Mouse (Mus musculus) hindbrain, embryonic 13.5 days (tissue): ENCODE results near the gene Kat2b. TPM values are rescaled to one million over a fixed set of nuclear protein-coding genes. Genes with fewer than 3 reads are reported as not detected.
"Not testable (repeated sequence)": the region's sequence is repeated elsewhere in the genome, so short reads cannot be mapped to it uniquely, and the experiment has no call there.

Experiments used
- ATAC-seq: fragments of 200-750 bp; cut with Nextera tagmentation; 2 replicates; pipeline ENCODE4 v1.8.0; 2017; ENCODE audit warnings: moderate TSS enrichment; ENCODE audit not compliant: low FRiP score
- H3K27ac ChIP-seq: fragments of 300-500 bp; sonication (generic); 2 replicates; pipeline ENCODE4 v1.5.1; 2015; ENCODE audit warnings: inconsistent platforms, mild to moderate bottlenecking, moderate library complexity
- H3K27me3 ChIP-seq: fragments of 300-500 bp; sonication (generic); 2 replicates; pipeline ENCODE4 v1.6.1; 2015; ENCODE audit warnings: mild to moderate bottlenecking, inconsistent platforms
- H3K36me3 ChIP-seq: fragments of 300-500 bp; sonication (generic); 2 replicates; pipeline ENCODE4 v1.6.1; 2015; ENCODE audit warnings: mild to moderate bottlenecking, inconsistent platforms
- H3K4me1 ChIP-seq: fragments of 300-500 bp; sonication (generic); replicated peaks from 2 replicates; pipeline ENCODE4 v1.6.1; 2015; ENCODE audit warnings: inconsistent platforms
- H3K4me2 ChIP-seq: fragments of 300-500 bp; sonication (generic); 2 replicates; pipeline ENCODE4 v1.6.1; 2015; ENCODE audit warnings: inconsistent platforms, mild to moderate bottlenecking, moderate library complexity
- H3K4me3 ChIP-seq: fragments of 300-500 bp; sonication (generic); 2 replicates; pipeline ENCODE4 v1.5.1; 2015; ENCODE audit warnings: mild to moderate bottlenecking, inconsistent platforms
- H3K9ac ChIP-seq: fragments of 300-500 bp; sonication (generic); 2 replicates; pipeline ENCODE4 v1.6.1; 2015; ENCODE audit warnings: mild to moderate bottlenecking, inconsistent platforms
- H3K9me3 ChIP-seq: fragments of 300-500 bp; sonication (generic); 2 replicates; pipeline ENCODE4 v1.6.1; 2016; ENCODE audit warnings: inconsistent platforms
- WGBS: fragments of 180-500 bp; shearing (Covaris S2); methylation state at CpG from one replicate; pipeline ENCODE4 v1.1.7; 2015; 5-methylcytosine and 5-hydroxymethylcytosine counted together
- polyA plus RNA-seq: library from polyadenylated mRNA; unstranded; fragments of >200 nt; fragmentation: Nextera tagmentation; extraction: Ambion mirVana; gene quantifications from 2 replicates; pipeline ENCODE4 v1.2.1, GENCODE M21; 2015

Gene Kat2b
- polyA plus RNA-seq, 1 experiment from 2014 or later, result 8.9 TPM

DNA sequence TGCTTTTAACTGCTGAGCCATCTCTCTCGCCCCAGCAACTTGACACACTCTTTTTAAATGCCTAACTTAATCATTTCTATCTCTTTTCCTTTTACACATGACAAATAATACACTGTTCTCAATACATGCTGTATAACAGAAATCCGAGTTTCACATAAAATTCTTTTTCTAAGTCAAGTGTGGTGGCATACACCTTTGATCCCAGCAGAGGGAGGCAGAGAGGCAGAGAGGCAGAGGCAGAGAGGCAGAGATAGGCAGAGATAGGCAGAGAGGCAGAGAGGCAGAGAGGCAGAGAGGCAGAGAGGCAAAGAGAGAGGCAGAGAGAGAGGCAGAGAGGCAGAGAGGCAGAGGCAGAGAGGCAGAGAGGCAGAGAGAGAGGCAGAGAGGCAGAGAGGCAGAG is 90.7 kb downstream of the Kat2b start:
- WGBS, result 73% methylated on average over 2 of the region's 2 CpGs

DNA sequence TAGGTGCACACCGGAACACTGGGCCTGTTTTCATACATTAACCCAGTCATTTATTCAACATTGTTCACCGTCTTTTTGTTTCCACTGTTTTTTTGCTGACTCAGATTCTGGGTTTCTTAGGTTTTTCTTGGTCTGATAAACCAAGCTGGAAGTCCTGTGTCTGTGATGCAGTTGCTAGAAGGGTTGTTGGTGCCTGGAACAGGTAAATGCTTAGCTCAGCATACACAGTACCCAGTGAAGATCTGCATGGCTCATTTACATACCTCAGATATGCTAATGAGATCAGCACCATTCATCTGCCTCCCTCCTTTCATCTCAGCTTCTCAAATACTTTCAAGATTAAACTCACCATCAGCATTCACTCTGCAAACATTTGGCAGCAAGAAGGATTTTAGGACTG is 92.0 kb downstream of the Kat2b start:
- Histone ChIP-seq H3K36me3 (peaks cover 52% of the 10 kb centered on the region), H3K9ac (no peak overlapping the region), H3K9me3 (no peaks in the 10 kb centered on the region), H3K27ac (no peak overlapping the region), H3K4me1 (no peaks in the 10 kb centered on the region; the same call in 1 of the 2 replicates), H3K4me3 (no peak overlapping the region), H3K27me3 (no peaks in the 10 kb centered on the region), H3K4me2 (no peak overlapping the region)
- no peak for ATAC-seq
- 80% methylated on average over 2 of the region's 2 CpGs for WGBS

More for the DNA sequence above, 90.7 kb downstream of the Kat2b start:
- ATAC-seq, H3K27ac ChIP-seq, H3K4me3 ChIP-seq, H3K9ac ChIP-seq, H3K4me2 ChIP-seq, H3K9me3 ChIP-seq, H3K4me1 ChIP-seq, H3K27me3 ChIP-seq: not testable (repeated sequence)
- peaks cover 59% of the 10 kb centered on the region for H3K36me3 ChIP-seq

DNA sequence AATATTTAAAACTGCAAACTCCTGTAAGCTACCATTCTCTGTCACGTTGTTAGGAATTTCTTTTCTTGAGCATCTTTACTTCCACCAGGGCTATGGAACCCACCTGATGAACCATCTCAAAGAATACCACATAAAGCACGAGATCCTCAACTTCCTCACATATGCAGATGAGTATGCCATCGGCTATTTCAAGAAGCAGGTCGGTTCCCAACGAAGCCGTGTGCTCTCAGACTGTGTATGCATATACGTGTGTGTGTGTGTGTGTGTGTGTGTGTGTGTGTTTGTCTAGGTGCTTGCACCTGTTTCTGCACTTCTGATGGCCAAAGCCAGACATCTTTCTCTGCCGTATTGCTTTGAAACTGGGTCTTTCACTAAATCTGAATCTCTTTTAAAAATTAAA is 92.6 kb downstream of the Kat2b start:
- H3K36me3 ChIP-seq, result peaks cover 46% of the 10 kb centered on the region
- H3K4me2 ChIP-seq, result no peak overlapping the region
- H3K9me3 ChIP-seq, result no peaks in the 10 kb centered on the region
- 85% methylated on average over 8 of the region's 8 CpGs for WGBS
- H3K9ac ChIP-seq, result no peak overlapping the region
- no peaks in the 10 kb centered on the region for H3K27me3 ChIP-seq
- H3K27ac ChIP-seq, result no peak overlapping the region
- no peak for ATAC-seq
- H3K4me3 ChIP-seq, result no peak overlapping the region
- H3K4me1 ChIP-seq, result no peaks in the 10 kb centered on the region; the same call in 1 of the 2 replicates

DNA sequence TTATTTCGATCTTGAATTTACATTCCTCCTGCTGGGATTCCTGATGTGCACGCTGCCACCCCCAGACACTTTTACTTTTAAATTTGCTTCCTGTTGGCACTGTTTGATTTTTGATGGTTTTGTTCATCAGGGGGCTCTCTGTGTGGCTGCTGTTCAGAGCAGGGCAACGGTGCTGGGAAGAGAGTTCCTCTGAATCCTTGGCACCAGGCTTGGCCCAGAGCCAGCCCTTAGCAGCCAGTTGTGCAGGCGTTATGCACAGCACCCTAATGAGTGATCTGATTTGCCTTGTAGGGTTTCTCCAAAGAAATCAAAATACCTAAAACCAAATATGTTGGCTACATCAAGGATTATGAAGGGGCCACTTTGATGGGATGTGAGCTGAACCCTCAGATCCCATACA is 93.1 kb downstream of the Kat2b start:
- no peaks in the 10 kb centered on the region; the same call in 1 of the 2 replicates for H3K4me1 ChIP-seq
- peaks cover 41% of the 10 kb centered on the region for H3K36me3 ChIP-seq
- 0 out of 2 replicates have a peak overlapping the region, but pooled peaks have one; percentile 42 for H3K27ac ChIP-seq
- no peak overlapping the region for H3K4me3 ChIP-seq
- no peak overlapping the region for H3K9ac ChIP-seq
- no peak overlapping the region for H3K4me2 ChIP-seq
- 42% methylated on average over 4 of the region's 4 CpGs for WGBS
- H3K27me3 ChIP-seq, result no peaks in the 10 kb centered on the region
- H3K9me3 ChIP-seq, result no peaks in the 10 kb centered on the region
- peak; percentile 78; the same call in 1 of the 2 replicates for ATAC-seq

DNA sequence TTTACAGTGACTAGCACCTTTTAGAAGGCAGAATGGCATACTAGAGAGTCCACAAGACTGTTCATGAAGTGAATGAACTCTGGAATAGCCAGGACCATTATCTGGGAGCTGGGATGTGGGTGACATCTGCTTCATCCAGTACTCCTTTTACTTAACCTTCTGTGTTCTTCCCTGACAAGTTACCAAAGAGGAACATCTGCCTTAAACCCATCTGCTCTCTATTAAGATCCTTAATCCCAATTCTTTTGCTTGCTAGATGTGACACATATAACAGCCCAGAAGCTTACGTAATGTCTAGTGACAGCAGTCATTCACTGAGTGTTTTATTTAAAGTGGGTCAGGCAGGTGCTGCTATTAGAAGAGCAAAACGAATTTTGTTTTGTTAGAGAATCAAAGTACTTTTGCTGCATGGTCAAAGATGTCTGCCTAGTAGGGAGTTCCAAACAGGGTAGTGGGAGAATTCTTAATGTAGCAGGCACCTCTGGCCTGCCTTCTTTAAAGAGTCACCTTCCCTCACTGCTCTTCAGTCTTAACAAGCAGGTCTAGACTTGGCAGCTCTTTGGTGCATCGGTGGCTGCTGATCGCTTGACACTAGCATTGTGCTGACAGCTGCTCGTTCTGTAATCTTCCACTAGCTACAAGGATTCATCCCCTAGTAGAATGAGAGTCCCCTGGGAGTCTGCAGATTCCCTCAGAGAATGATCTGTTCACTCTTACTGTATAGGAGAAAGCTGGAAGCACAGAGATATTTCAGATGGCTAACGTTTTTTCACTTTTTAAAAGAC is 94.6 kb downstream of the Kat2b start:
- Histone ChIP-seq H3K27ac (no peak overlapping the region), H3K36me3 (peaks cover 36% of the 10 kb centered on the region), H3K4me2 (no peak overlapping the region), H3K4me1 (no peaks in the 10 kb centered on the region; the same call in 1 of the 2 replicates), H3K9me3 (no peaks in the 10 kb centered on the region), H3K27me3 (no peaks in the 10 kb centered on the region), H3K4me3 (no peak overlapping the region), H3K9ac (no peak overlapping the region)
- no peak for ATAC-seq
- 75% methylated on average over 6 of the region's 6 CpGs for WGBS

DNA sequence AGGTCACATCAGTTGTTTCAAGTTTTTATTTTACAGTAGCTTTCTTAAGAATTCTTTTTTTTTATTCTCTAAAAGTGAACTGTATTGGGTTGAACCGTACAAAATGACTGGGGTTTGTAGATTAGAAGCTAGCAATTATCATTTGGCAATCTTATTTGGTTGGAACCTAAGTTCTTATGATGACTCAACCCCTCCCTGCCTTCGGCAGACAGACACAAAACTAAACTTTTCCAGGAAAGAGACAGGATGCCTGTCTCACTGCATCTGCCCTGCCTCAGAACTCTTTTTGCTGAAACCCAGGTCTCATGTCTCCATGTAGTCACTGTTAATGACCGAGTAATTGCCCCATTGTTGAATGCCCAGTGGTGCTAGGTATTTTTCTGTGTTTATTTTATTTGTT is 97.6 kb downstream of the Kat2b start:
- H3K4me3 ChIP-seq, result no peak overlapping the region
- H3K27ac ChIP-seq, result no peak overlapping the region
- WGBS, result 93% methylated on average over 3 of the region's 3 CpGs
- peaks cover 54% of the 10 kb centered on the region for H3K36me3 ChIP-seq
- ATAC-seq, result no peak
- no peaks in the 10 kb centered on the region for H3K9me3 ChIP-seq
- H3K27me3 ChIP-seq, result no peaks in the 10 kb centered on the region
- no peaks in the 10 kb centered on the region; the same call in 1 of the 2 replicates for H3K4me1 ChIP-seq
- no peak overlapping the region for H3K9ac ChIP-seq
- H3K4me2 ChIP-seq, result no peak overlapping the region

DNA sequence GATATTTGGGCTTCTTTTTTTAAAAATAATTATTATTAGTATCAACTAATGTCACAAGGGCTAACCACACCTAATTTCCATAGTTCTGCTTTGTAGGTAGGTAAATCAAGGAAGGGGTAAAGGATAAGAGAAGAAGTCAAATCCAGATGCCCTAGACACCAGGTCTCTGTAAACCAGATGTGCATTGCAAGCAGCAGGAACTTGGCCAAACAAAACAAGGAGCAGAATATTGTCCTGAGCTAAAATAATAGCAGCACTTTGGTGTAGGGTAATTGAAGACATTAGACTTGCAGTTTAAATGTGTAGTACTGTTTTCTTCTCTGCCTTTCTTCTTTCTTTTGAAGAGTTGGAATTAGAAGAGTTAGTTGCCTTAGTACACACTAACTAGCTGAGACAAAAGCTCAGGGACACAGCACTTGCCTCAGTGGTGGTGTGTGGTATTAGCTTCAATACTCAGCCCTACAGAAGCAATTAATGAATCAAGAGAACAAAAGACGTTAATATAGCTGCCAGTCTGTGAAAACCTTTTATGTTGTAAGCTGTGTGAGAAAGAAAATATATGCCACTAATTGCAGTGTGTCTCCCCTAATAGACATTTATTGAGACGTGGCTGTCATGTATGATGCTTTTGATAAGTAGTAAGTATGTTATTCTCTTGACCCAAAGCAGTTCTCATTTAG is 98.2 kb downstream of the Kat2b start:
- Histone ChIP-seq H3K27ac (no peak overlapping the region), H3K36me3 (peaks cover 58% of the 10 kb centered on the region), H3K9me3 (no peaks in the 10 kb centered on the region), H3K4me3 (no peak overlapping the region), H3K4me2 (no peak overlapping the region), H3K4me1 (no peaks in the 10 kb centered on the region), H3K27me3 (no peaks in the 10 kb centered on the region), H3K9ac (no peak overlapping the region)
- ATAC-seq, result no peak
- 74% methylated on average over 2 of the region's 2 CpGs for WGBS

DNA sequence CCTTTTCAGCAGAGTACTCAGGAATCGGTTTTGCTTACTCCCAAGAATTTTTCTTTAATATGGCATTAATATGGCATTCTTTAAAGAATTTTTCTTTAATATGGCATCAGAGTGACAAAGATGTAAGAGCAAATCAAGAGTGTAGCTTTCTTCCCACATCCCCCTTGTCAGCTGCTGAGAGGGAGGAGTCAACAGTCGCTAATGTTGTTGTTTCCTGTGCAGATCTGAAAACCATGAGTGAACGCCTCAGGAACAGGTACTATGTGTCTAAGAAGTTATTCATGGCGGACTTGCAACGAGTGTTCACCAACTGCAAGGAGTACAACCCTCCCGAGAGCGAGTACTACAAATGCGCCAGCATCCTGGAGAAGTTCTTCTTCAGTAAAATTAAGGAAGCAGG is 103.8 kb downstream of the Kat2b start:
- Histone ChIP-seq H3K27ac (no peak overlapping the region), H3K4me2 (no peak overlapping the region), H3K4me3 (no peak overlapping the region), H3K4me1 (no peaks in the 10 kb centered on the region), H3K9me3 (no peaks in the 10 kb centered on the region), H3K27me3 (no peaks in the 10 kb centered on the region), H3K9ac (no peak overlapping the region), H3K36me3 (peaks cover 47% of the 10 kb centered on the region)
- no peak for ATAC-seq
- WGBS, result 95% methylated on average over 8 of the region's 8 CpGs

DNA sequence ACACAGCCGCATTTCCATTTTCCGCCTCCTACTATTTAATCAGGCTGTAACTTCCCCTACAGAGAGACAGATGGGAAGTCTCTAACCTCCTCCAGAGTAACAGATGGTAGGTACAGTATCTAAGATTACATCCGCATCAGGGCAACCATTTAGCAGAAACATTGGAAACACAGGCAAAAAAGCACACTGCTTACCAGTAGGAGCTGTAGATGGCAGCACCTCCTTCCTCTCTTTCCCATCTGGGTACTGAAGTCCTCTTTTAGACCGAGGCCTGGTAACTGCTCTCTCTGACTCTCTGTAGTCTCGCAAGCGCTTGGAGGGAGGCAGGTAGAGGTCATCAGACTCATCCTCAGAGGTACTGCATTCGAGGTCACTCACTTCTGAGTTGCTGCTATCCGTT is 112.1 kb downstream of the Kat2b start:
- WGBS, result 72% methylated on average over 8 of the region's 8 CpGs
- H3K27ac ChIP-seq, result peak overlapping the region; percentile 23

DNA sequence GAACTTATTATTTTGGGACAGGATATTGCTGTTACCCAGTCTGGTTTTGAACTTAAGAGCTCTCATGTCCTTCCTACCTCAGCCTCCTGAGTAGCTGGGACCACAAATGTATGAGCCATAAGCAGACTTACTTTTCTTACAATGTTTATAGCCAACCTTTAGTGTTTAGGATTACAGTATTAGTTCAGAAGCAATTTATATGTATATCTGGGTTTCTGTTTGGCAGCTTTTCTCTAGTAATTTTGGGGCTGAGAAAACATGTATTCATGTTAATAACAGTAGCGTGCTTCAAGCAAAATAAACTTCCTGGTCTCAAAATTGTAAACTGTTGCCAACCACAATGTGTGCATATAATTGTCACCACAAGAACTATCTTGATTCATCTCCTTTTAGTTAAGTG is 121.7 kb downstream of the Kat2b start:
- Histone ChIP-seq H3K27me3 (no peaks in the 10 kb centered on the region), H3K4me3 (peak overlapping the region; percentile 51), H3K36me3 (no peaks in the 10 kb centered on the region), H3K4me1 (peaks cover 15% of the 10 kb centered on the region), H3K4me2 (peak overlapping the region; percentile 73), H3K9ac (no peak overlapping the region), H3K9me3 (no peaks in the 10 kb centered on the region), H3K27ac (no peak overlapping the region)
- ATAC-seq, result no peak
- WGBS, result 16% methylated on average over 1 of the region's 1 CpGs

More for the DNA sequence above, 112.1 kb downstream of the Kat2b start:
- peak; percentile 87 for ATAC-seq
- Histone ChIP-seq H3K4me3 (no peak overlapping the region), H3K36me3 (peaks cover 4% of the 10 kb centered on the region; the same call in 1 of the 2 replicates), H3K9ac (no peak overlapping the region), H3K4me2 (no peak overlapping the region), H3K27me3 (no peaks in the 10 kb centered on the region), H3K4me1 (no peaks in the 10 kb centered on the region), H3K9me3 (no peaks in the 10 kb centered on the region)

DNA sequence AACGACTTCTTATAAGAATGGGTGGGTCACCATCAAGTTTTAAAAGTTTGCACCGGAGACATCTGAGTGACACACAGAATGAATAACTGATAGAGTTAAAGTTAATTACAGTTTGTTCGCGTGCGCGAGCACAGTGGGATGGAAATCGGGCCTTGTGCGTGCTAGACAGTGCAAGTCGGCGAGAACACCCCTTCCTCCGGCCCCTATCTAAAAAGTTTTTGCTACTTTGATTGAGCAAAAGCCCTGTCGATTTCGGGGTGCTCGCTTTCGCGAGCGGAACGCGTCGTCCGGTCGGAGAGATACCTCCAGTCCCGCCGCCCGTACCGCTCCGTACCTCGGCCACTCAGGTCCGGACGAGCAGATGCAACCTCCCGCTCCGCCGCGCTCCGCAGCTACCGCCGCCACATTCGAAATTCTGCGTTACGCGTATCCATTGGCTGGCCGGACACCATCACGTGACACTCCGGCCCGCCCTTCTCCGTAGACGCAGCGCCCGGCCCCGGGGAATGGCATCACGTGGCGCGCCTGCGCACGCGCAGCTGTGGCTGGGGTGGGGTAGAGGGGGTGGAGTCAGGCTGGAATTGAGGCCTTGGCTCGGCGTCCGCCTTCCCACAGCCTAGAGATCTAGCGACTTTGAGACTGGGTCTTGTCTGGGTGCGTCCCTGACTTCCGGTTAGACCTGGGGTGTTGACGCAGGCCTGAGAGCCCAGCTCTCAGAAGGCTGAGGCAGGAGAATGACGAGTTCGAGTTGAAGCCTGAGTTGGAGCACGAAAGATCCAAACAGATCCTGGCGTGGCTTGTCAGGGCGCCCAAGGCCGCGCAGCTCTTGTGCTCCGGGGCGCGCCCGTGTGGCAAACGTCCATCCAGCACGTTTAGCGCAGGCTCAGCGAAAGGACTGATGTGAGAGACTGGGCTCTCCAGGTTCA is 122.5 kb downstream of the Kat2b start, which contains the start of gene Sgo1:
TSS of gene Sgo1 (minus strand) at position 457 of the 926 bp plus-strand sequence.
- Histone ChIP-seq H3K27me3 (no peaks in the 10 kb centered on the region), H3K36me3 (no peaks in the 10 kb centered on the region), H3K4me2 (peak within 1 kb of the TSS; percentile 73), H3K9me3 (no peaks in the 10 kb centered on the region), H3K9ac (peak within 1 kb of the TSS; percentile 84), H3K4me1 (peaks cover 15% of the 10 kb centered on the region), H3K27ac (peak within 1 kb of the TSS; percentile 96), H3K4me3 (peak within 1 kb of the TSS; percentile 51)
- peak; percentile 99 for ATAC-seq
- WGBS, result under 1% methylated on average over 77 of the region's 78 CpGs

DNA sequence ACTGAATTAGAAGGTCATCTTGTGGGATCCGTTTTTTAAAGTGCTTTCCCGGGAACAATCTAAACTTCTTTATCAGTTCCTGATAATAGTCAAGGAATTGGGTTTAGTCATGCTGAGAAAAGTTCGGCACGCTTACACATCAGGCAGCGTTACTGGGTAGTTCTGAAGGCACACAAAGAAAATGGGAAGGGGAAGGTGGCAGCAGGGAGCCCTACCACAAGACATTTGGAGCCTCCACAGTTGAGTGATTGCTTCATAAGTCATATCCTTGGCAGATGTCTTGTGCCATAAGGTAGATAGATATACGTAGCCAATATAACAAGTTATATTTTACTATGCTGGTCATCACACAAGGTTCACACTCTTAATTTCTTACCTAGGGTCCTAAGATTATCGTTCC is 123.3 kb downstream of the Kat2b start:
- no peaks in the 10 kb centered on the region for H3K9me3 ChIP-seq
- H3K27ac ChIP-seq, result peak overlapping the region; percentile 96
- 18% methylated on average over 7 of the region's 7 CpGs for WGBS
- peaks cover 15% of the 10 kb centered on the region for H3K4me1 ChIP-seq
- peak overlapping the region; percentile 73 for H3K4me2 ChIP-seq
- ATAC-seq, result peak; percentile 19
- no peaks in the 10 kb centered on the region for H3K36me3 ChIP-seq
- H3K4me3 ChIP-seq, result peak overlapping the region; percentile 51
- no peaks in the 10 kb centered on the region for H3K27me3 ChIP-seq
- H3K9ac ChIP-seq, result peak overlapping the region; percentile 84
